Comparison of ENCODE assay signal across 10 mouse cellular contexts in genomic region chr15:77803747-77804146, GRCm38 (mm10). TPM values are rescaled to one million over a fixed set of nuclear protein-coding genes. Genes with fewer than 3 reads are reported as not detected.
DNase-seq lines count a peak whose midpoint lies in the region; ATAC-seq and TF ChIP-seq lines count a peak whose summit lies in the region.
"Had no signal": no experiment of that assay in that cellular context is flagged by ENCODE, and none has a peak within 500 bp of the region (broad histone marks: within the 10 kb centered on the region; RNA-seq: fewer than 3 reads in every experiment).

No protein-coding gene starts in this region.

- no peak overlapping the region for H3K4me2 ChIP-seq in embryonic facial prominence, embryonic 14.5 days (ENCODE audit: low read depth, low read length)
- H3K4me2 ChIP-seq in limb, embryonic 15.5 days: no peak overlapping the region

- ATAC-seq in embryonic facial prominence, embryonic 14.5 days (ENCODE audit: low read depth): peak; percentile 19; the same call in 1 of the 2 replicates
- ATAC-seq in limb, embryonic 15.5 days (ENCODE audit: insufficient number of reproducible peaks, low FRiP score, low TSS enrichment, low read depth): no peak

- no peaks in the 10 kb centered on the region for H3K9me3 ChIP-seq in embryonic facial prominence, embryonic 14.5 days (ENCODE audit: control insufficient read depth, low read length)
- H3K9me3 ChIP-seq in limb, embryonic 15.5 days: no peaks in the 10 kb centered on the region

- no peaks in the 10 kb centered on the region for H3K27me3 ChIP-seq in embryonic facial prominence, embryonic 14.5 days (replicated peaks; ENCODE audit: control insufficient read depth, insufficient read depth, low read length)
- H3K27me3 ChIP-seq in limb, embryonic 15.5 days: no peaks in the 10 kb centered on the region

- intact Hi-C loops in left cerebral cortex, adult 2 months (cut with DNase I): loop anchor here (5.0 kb wide), 1 partner anchor 39 kb away; the partner anchor contains the start of gene Myh9

- 29% methylated on average over 3 of the region's 3 CpGs for WGBS in embryonic facial prominence, embryonic 14.5 days
- WGBS in limb, embryonic 15.5 days: 57% methylated on average over 3 of the region's 3 CpGs

- TF ChIP-seq CTCF in left cerebral cortex, adult 2 months (IDR thresholded peaks at IDR 0.05): no peak

- H3K4me3 ChIP-seq in left cerebral cortex, adult 2 months: no peak overlapping the region
- H3K4me3 ChIP-seq in embryonic facial prominence, embryonic 14.5 days (ENCODE audit: low read depth, low read length): no peak overlapping the region
- H3K4me3 ChIP-seq in limb, embryonic 15.5 days: no peak overlapping the region

- peak; percentile 35 for DNase-seq in cerebellum, adult 11-12 months
- no peak for DNase-seq in cerebellum, postnatal 14 days
- DNase-seq in left cerebral cortex, adult 2 months (ENCODE audit: extremely low spot score in 1 of 2, low spot score in 2 of 2): no peak
- no peak for DNase-seq in left cerebral cortex, adult 8-10 months (ENCODE audit: low spot score in 2 of 2)
- no peak for DNase-seq in embryonic facial prominence, embryonic 14.5 days (ENCODE audit: low spot score)
- DNase-seq in cerebellum, adult 18-20 months: no peak
- no peak for DNase-seq in gastrocnemius, adult 18-20 months (ENCODE audit: low spot score)

- H3K36me3 ChIP-seq in embryonic facial prominence, embryonic 14.5 days (ENCODE audit: control insufficient read depth, insufficient read depth, low read length): peaks cover 54% of the 10 kb centered on the region
- H3K36me3 ChIP-seq in limb, embryonic 15.5 days: peaks cover 58% of the 10 kb centered on the region

- H3K4me1 ChIP-seq in embryonic facial prominence, embryonic 14.5 days (ENCODE audit: control insufficient read depth, insufficient read depth, low read length): peaks cover 12% of the 10 kb centered on the region
- peaks cover 53% of the 10 kb centered on the region for H3K4me1 ChIP-seq in limb, embryonic 15.5 days

- H3K9ac ChIP-seq in embryonic facial prominence, embryonic 14.5 days (ENCODE audit: low read depth, low read length): no peak overlapping the region; the same call in 1 of the 2 replicates
- H3K9ac ChIP-seq in limb, embryonic 15.5 days: 0 out of 2 replicates have a peak overlapping the region, but pooled peaks have one; percentile 14

- H3K27ac ChIP-seq in left cerebral cortex, adult 2 months: peak overlapping the region; percentile 53; the same call in 1 of the 2 replicates
- H3K27ac ChIP-seq in embryonic facial prominence, embryonic 14.5 days (replicated peaks; ENCODE audit: low read depth, low read length): peak overlapping the region; percentile 31
- H3K27ac ChIP-seq in limb, embryonic 15.5 days: peak overlapping the region; percentile 63

RNA-seq across cellular contexts. Expression of gene Myh9, which starts 38.2 kb away (rescaled TPM):
- total RNA-seq in left cerebral cortex, adult 2 months (2021): 10 to 100 TPM; 81.2 to 91.4 TPM
- total RNA-seq in left cerebral cortex, adult 8-10 months (2022): 10 to 100 TPM; 65.9 to 77.7 (median 71.1) TPM
- 48.8 and 53.7 TPM in 2 replicates for polyA plus RNA-seq in embryonic facial prominence, embryonic 14.5 days (2014; fragmentation: Nextera tagmentation; extraction: Ambion mirVana)
- 39.9 and 44.1 TPM in 2 replicates for polyA plus RNA-seq in limb, embryonic 15.5 days (2015; fragmentation: Nextera tagmentation; extraction: Ambion mirVana)
- total RNA-seq in gastrocnemius, adult 18-20 months (2021): 10 to 100 TPM; 42.8 to 63.0 TPM

RNA-seq across cellular contexts. Expression of gene Apol8, which starts 46.9 kb away (rescaled TPM):
- total RNA-seq in left cerebral cortex, adult 2 months (2021): 1 to 10 TPM; 5.1 to 5.8 TPM
- 1 to 10 TPM; 6.6 to 8.0 (median 7.3) TPM for total RNA-seq in left cerebral cortex, adult 8-10 months (2022)
- not detected in 2 replicates for polyA plus RNA-seq in embryonic facial prominence, embryonic 14.5 days (2014; fragmentation: Nextera tagmentation; extraction: Ambion mirVana)
- polyA plus RNA-seq in limb, embryonic 15.5 days (2015; fragmentation: Nextera tagmentation; extraction: Ambion mirVana): 0.14 and 0.15 TPM in 2 replicates
- under 1 TPM; 0.07 to 0.73 TPM for total RNA-seq in gastrocnemius, adult 18-20 months (2021)
- total RNA-seq: heart, postnatal 14 days had no signal
- polyA plus RNA-seq: liver, adult 2 months had no signal
